Mouse (Mus musculus) neural tube, embryonic 14.5 days (tissue): ENCODE results near the gene Renbp. TPM values are rescaled to one million over a fixed set of nuclear protein-coding genes. Genes with fewer than 3 reads are reported as not detected.
A peak's percentile ranks its signal among the peaks of the same experiment; 100 is the strongest.

Experiments
- ATAC-seq: fragments of 200-750 bp; cut with Nextera tagmentation; 2 replicates; pipeline ENCODE4 v1.8.0; 2017; ENCODE audit warnings: low read depth, mild to moderate bottlenecking, moderate TSS enrichment, moderate library complexity
- H3K27ac ChIP-seq: fragments of 300-500 bp; sonication (generic); 2 replicates; pipeline ENCODE4 v1.5.1; 2014; ENCODE audit warnings: low read depth, mild to moderate bottlenecking, control low read depth, low read length, moderate library complexity, mixed read lengths
- H3K27me3 ChIP-seq: fragments of 300-500 bp; sonication (generic); 2 replicates; pipeline ENCODE4 v1.6.1; 2014; ENCODE audit warnings: low read length; ENCODE audit not compliant: control insufficient read depth, insufficient read depth
- H3K36me3 ChIP-seq: fragments of 300-500 bp; sonication (generic); 2 replicates; pipeline ENCODE4 v1.6.1; 2014; ENCODE audit warnings: low read length, mixed read lengths; ENCODE audit not compliant: control insufficient read depth, insufficient read depth
- H3K4me1 ChIP-seq: fragments of 300-500 bp; sonication (generic); 2 replicates; pipeline ENCODE4 v1.6.1; 2014; ENCODE audit warnings: low read length; ENCODE audit not compliant: control insufficient read depth, insufficient read depth
- H3K4me2 ChIP-seq: fragments of 300-500 bp; sonication (generic); 2 replicates; pipeline ENCODE4 v1.6.1; 2014; ENCODE audit warnings: mild to moderate bottlenecking, low read depth, low read length, control low read depth
- H3K4me3 ChIP-seq: fragments of 300-500 bp; sonication (generic); 2 replicates; pipeline ENCODE4 v1.5.1; 2014; ENCODE audit warnings: low read depth, low read length, control low read depth, mixed read lengths
- H3K9ac ChIP-seq: fragments of 300-500 bp; sonication (generic); replicated peaks from 2 replicates; pipeline ENCODE4 v1.6.1; 2014; ENCODE audit warnings: low read depth, mild to moderate bottlenecking, control low read depth, low read length, mixed read lengths
- H3K9me3 ChIP-seq: fragments of 300-500 bp; sonication (generic); 2 replicates; pipeline ENCODE4 v1.6.1; 2016; ENCODE audit warnings: low read length; ENCODE audit not compliant: control insufficient read depth
- WGBS: fragments of 180-500 bp; shearing (Covaris S2); extraction: QIAGEN DNeasy Blood & Tissue Kit; methylation state at CpG from one replicate; pipeline ENCODE4 v1.1.7; 2014; 5-methylcytosine and 5-hydroxymethylcytosine counted together
- polyA plus RNA-seq: library from polyadenylated mRNA; unstranded; fragments of >200 nt; fragmentation: Nextera tagmentation; extraction: Ambion mirVana; gene quantifications from 2 replicates; pipeline ENCODE4 v1.2.1, GENCODE M21; 2014

Renbp gene
- polyA plus RNA-seq = 6.5 and 7.9 TPM in 2 replicates

DNA sequence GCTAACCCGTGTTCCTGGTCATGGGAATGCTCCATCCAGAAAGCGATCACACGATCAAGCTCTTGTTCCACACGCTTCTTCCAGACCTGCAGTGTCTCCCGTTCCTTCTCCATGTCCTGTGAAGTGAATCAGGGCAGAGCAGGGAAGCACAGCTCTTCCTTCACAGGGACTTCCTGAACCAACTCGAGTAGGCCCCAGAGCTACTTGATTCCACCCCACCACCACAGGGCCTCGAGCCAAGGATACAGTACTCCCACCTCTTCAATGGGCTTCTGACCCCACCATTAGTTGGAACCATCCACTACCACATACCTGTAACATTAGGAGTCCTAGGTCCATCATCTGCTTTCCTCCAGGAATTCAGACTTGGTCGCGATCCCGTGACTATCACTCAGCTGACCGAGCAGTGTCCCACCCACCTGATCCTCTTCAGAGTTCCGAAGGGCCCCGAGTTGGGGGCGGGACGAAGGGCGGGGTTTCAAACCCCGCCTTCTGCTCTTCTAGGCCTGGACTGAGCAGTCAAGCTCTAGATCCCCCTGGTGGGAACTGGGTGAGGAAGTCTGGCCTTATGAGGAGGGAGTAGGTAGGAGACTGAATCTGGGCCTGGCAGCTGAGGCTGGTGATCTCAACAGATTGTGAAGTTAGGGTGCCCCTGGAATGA, at the start of gene Renbp:
Gene Renbp (minus strand): TSS at position 449 of the 661 bp plus-strand sequence.
- peak; percentile 60; the same call in 1 of the 2 replicates for ATAC-seq
- no peak within 1 kb of the TSS for H3K4me3 ChIP-seq
- WGBS = 37% methylated on average over 17 of the region's 17 CpGs
- no peaks in the 10 kb centered on the region for H3K4me1 ChIP-seq
- no peaks in the 10 kb centered on the region for H3K27me3 ChIP-seq
- no peak within 1 kb of the TSS for H3K9ac ChIP-seq
- H3K4me2 ChIP-seq = 0 out of 2 replicates have a peak within 1 kb of the TSS, but pooled peaks have one; percentile 14
- H3K36me3 ChIP-seq = no peaks in the 10 kb centered on the region
- H3K9me3 ChIP-seq = no peaks in the 10 kb centered on the region
- H3K27ac ChIP-seq = no peak within 1 kb of the TSS

DNA sequence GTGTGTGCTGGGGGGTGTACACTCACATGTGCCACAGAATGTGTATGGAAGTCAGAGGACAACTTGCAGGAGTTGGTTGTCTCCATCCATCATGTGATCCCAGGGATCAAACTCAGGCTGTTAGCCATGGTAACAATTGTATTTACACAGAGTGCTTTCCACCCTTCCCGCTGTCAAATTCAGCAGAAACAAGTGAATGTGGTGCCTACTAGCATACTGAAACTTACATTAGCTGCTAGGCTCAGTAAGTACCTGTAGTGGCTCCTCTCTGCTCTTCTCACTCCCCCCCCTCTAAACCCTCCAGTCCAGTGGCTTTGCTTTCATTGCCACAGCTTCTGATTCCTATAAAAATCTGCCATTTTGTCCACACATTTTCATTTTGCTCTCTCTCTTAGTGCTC, 47.1 kb upstream of the Renbp start:
- no peak overlapping the region for H3K4me2 ChIP-seq
- H3K27me3 ChIP-seq = no peaks in the 10 kb centered on the region
- H3K27ac ChIP-seq = no peak overlapping the region
- H3K4me1 ChIP-seq = no peaks in the 10 kb centered on the region
- H3K36me3 ChIP-seq = no peaks in the 10 kb centered on the region
- no peaks in the 10 kb centered on the region for H3K9me3 ChIP-seq
- H3K9ac ChIP-seq = no peak overlapping the region
- H3K4me3 ChIP-seq = no peak overlapping the region
- 61% methylated on average over 1 of the region's 1 CpGs for WGBS
- no peak for ATAC-seq

DNA sequence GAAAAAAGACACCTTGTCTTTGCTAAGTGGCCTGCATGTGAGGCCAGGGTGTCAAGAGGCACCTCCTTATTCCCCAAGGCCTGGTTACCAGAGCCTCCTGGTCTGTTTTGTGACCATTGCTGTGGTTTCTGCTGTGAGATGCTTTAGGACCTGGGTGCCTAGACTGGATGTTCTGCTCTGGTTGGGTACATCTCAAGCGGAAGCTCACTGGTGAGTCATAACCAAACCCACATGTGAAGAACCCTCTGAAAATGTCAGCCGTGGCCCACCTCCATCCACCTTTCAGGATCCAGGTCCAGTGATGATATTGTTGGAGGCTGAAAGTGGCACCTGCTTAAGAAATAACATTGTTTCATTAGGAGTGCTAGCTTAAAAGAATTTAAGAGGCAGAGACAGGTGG, 45.6 kb upstream of the Renbp start:
- Histone ChIP-seq H3K4me3 (no peak overlapping the region), H3K4me1 (no peaks in the 10 kb centered on the region), H3K27ac (no peak overlapping the region), H3K9me3 (no peaks in the 10 kb centered on the region), H3K4me2 (no peak overlapping the region), H3K9ac (no peak overlapping the region), H3K36me3 (no peaks in the 10 kb centered on the region), H3K27me3 (no peaks in the 10 kb centered on the region)
- 93% methylated on average over 2 of the region's 2 CpGs for WGBS
- ATAC-seq = no peak

DNA sequence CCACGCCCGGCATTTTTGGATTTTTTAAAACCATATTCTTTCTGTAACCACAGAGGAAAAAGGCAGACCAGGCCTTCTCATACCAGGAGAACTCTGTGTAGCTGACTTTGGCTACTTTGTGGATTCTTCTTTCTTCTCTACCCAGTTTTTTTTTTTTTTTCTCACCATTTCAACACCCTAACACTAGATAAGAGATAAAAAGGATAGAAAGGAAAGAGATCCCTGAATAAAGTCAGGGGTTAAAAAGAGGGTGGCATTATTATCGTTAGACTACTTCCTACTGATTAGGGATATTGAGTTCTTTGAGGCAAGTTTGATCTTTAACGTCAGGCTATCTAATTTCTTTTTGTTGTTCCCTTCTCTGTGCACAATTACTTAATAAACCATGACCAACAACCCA, 42.1 kb upstream of the Renbp start:
- no peaks in the 10 kb centered on the region for H3K9me3 ChIP-seq
- no peaks in the 10 kb centered on the region for H3K4me1 ChIP-seq
- ATAC-seq = no peak
- H3K4me2 ChIP-seq = no peak overlapping the region
- no peak overlapping the region for H3K27ac ChIP-seq
- no peak overlapping the region for H3K4me3 ChIP-seq
- H3K9ac ChIP-seq = no peak overlapping the region
- no peaks in the 10 kb centered on the region for H3K27me3 ChIP-seq
- 85% methylated on average over 4 of the region's 4 CpGs for WGBS
- no peaks in the 10 kb centered on the region for H3K36me3 ChIP-seq

DNA sequence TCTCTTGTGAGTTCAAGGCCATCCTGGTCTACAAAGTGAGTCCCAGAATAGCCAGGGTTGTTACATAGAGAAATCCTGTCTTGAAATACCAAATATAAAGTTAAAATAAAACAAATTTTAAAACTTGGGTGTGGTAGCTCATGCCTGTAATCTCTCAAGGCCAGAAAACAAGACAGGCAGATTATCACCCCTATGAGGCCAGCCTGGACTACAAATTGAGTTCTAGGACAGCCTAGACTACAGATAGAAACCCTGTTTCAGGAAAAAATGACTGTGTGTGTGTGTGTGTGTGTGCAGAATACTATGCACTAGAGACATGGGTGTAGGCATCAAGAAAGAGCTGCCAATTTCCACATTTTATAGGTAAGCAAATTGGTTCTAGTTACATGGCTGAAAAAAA, 40.1 kb upstream of the Renbp start:
- no peaks in the 10 kb centered on the region for H3K27me3 ChIP-seq
- H3K9ac ChIP-seq = no peak overlapping the region
- H3K4me1 ChIP-seq = no peaks in the 10 kb centered on the region
- H3K4me2 ChIP-seq = no peak overlapping the region
- no peak overlapping the region for H3K27ac ChIP-seq
- H3K36me3 ChIP-seq = no peaks in the 10 kb centered on the region
- no peaks in the 10 kb centered on the region for H3K9me3 ChIP-seq
- no peak overlapping the region for H3K4me3 ChIP-seq
- ATAC-seq = no peak

DNA sequence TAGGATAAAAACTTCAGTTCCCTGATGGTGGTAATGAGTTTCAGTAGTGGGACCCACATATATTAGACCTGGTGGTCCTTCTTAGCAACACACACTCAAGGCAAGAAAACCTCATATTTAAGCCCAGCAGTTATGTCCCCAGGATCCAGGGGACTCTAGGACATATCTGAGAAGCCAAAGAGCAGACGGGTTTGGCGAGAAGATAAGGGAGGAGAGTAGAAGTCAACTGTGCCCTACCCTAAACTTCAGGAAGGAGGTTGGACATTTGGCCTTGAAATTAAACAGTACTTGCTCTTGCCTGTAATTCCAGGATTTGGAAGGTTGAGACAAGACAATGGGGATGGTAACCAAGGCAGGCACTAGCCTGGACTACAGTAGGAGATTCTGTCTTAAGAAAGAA, 39.1 kb upstream of the Renbp start:
- no peaks in the 10 kb centered on the region for H3K27me3 ChIP-seq
- H3K27ac ChIP-seq = no peak overlapping the region
- no peak overlapping the region for H3K4me3 ChIP-seq
- no peak overlapping the region for H3K9ac ChIP-seq
- no peak overlapping the region for H3K4me2 ChIP-seq
- no peaks in the 10 kb centered on the region for H3K4me1 ChIP-seq
- ATAC-seq = no peak
- whole genome bisulfite sequencing = 98% methylated on average over 2 of the region's 2 CpGs
- H3K36me3 ChIP-seq = no peaks in the 10 kb centered on the region
- H3K9me3 ChIP-seq = no peaks in the 10 kb centered on the region

DNA sequence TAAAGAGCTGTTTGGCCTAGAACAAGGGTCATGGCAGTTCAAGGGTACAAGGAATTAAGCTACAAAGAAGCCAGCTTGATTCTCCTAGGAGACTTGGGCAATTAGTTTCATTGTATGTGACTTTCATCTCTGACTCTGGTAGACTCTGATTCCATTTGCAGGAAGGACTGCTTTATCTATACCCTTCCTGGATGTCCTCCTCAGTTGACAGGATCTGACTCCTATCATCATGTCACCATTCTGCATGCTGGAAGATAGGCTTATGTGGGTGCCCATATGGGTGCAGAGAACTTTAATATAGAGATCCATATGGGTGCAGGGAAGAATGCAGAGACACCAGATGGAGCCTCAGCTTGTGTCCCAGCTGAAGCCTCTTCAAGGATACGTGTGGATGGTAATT, 38.5 kb upstream of the Renbp start:
- H3K9ac ChIP-seq = no peak overlapping the region
- H3K27ac ChIP-seq = no peak overlapping the region
- ATAC-seq = no peak
- no peaks in the 10 kb centered on the region for H3K9me3 ChIP-seq
- whole genome bisulfite sequencing = 86% methylated on average over 1 of the region's 1 CpGs
- H3K4me1 ChIP-seq = 0 out of 2 replicates have a peak, but pooled peaks cover 3% of the 10 kb centered on the region
- no peak overlapping the region for H3K4me3 ChIP-seq
- no peak overlapping the region for H3K4me2 ChIP-seq
- no peaks in the 10 kb centered on the region for H3K27me3 ChIP-seq
- H3K36me3 ChIP-seq = no peaks in the 10 kb centered on the region

DNA sequence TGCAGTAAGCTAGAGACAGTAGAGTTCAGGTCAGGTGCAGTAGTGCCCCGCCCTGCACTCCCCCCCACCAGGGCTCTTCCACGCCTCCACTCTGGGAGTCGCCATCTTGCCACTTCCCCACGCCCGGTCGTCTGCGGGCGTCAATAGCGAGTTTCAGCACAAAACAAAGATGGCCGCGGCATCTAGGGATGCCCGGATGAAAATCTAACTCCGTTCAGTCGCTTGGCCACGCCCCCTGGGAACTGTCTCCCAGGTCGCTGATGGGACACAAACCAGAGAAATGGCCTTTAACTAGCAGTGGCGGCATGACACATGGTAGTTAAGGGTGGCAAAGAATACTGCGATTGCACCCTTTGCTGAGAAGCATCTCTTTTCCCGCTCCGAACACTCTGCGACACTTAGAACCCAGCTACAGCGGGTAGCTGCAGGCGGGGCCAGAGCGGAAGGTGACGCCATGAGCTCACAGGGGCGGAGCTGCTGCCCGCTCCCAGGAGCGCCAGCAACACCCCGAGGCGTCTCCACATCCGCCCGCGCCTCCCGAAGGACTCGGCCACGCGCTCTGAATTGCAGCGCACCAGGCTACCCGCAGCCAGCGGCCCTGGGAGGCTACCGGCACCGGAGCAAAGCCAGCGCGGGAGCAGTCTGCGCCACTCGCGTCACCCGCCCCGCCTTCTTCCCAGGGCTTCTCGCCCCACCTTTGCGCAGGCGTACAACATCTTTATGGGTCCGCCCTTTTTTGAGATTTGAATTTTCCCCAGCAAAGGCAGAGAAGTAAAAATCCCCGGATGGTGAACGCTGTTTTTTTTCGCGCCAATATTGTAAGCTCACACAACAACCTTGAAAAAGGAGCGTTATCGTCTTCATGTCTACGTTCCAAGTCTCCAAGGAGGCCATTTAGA, 36.8 kb upstream of the Renbp start:
- peak; percentile 86 for ATAC-seq
- 9% methylated on average over 55 of the region's 60 CpGs for WGBS
- peak overlapping the region; percentile 55 for H3K4me3 ChIP-seq

More for the DNA sequence above, 36.8 kb upstream of the Renbp start:
- H3K27me3 ChIP-seq = no peaks in the 10 kb centered on the region
- peak overlapping the region; percentile 93 for H3K27ac ChIP-seq
- H3K9ac ChIP-seq = peak overlapping the region; percentile 69
- no peaks in the 10 kb centered on the region for H3K36me3 ChIP-seq
- no peaks in the 10 kb centered on the region for H3K9me3 ChIP-seq
- peak overlapping the region; percentile 49 for H3K4me2 ChIP-seq
- peaks cover 9% of the 10 kb centered on the region; the same call in 1 of the 2 replicates for H3K4me1 ChIP-seq
